Mouse (Mus musculus) granulocyte monocyte progenitor cell, adult 5-6 weeks (primary cell): ENCODE results near the gene Eml2. TPM values are rescaled to one million over a fixed set of nuclear protein-coding genes. Genes with fewer than 3 reads are reported as not detected.

Experiments
- ATAC-seq: replicated peaks from 2 replicates; pipeline ENCODE4 v1.8.0; 2016; ENCODE audit warnings: mild to moderate bottlenecking, moderate TSS enrichment, inconsistent platforms; ENCODE audit not compliant: poor library complexity, severe bottlenecking
- total RNA-seq, 2 experiments: library from RNA; stranded (forward) in 1 of 2; stranded (reverse) in 1 of 2; fragments of 200-712, 200-1000 nt in 1 of 2; fragments of >200 nt in 1 of 2; fragmentation: Nextera tagmentation in 1 of 2; gene quantifications; 2 replicates each; pipeline ENCODE4 v1.2.3; 2014 to 2017

The Eml2 gene
- total RNA-seq, 2 experiments from 2014 or later = 4.1 to 10.4 TPM

DNA sequence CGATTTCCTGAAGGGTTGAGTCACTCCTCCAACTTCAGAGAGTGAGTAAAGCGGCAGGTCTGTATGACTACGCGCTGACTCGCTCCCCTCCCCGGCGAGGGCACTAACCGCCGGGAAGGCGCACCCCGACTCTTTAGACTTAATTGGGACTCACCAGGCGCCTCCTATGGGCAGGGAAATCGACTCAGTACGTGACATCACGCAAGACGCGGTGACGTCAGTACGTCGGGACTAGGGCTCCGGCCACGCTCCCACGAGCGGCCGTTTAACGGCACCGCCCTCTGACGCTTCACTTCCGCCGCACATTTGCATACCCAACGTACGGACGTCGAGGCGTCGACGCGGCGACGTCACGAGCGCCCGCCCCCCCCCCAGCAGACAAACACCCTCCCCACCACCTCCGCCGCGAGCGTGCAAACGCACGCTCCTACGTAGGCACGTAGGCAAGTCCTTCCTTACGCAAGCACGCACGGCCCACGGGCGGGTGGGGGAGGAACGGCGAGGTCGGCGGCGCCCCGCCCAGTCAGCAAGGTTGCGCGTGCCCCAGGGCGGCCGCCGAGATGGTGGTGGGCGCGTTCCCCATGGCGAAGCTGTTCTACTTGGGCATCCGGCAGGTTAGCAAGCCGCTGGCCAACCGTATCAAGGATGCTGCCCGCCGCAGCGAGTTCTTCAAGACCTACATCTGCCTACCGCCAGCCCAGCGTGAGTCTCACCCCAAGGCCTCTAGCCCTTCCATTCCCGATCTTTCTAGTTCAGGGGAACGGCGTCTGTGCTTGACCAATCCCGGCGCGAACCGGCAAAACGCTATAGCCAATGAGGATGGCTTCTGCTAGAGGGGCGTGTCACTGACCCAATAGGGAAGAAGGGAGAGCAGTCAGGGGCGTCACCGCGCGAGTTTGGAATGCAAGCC, 51.9 kb downstream of the Eml2 start, which contains the start of gene Opa3:
Gene Opa3, plus strand, starts transcription at position 452 of the 910 bp plus-strand sequence.
- peak; percentile 76 for ATAC-seq

- ATAC-seq = no peak
These were observed 52.5 kb downstream of the Eml2 start for GRCm38 (mm10) chr7:19228793-19229148.

DNA sequence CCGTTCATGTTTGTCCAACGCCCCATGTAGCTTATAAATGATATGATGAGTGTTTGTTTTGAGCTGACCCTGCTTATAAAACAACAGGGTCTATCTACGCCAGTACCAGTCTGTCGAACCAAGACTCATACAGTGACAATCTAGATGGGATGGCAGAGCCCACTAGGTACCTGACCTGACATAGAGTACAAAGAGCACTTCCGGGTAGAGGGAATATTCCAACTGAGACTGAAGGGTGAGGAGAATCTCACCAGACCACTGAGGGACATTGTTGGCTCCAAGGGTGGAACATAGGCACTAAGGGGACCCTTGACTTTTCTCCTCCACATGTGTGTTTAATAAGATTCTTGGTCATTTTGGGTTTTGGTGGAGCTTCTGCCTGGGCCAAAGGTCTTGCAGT, 53.2 kb downstream of the Eml2 start:
- no peak for ATAC-seq

DNA sequence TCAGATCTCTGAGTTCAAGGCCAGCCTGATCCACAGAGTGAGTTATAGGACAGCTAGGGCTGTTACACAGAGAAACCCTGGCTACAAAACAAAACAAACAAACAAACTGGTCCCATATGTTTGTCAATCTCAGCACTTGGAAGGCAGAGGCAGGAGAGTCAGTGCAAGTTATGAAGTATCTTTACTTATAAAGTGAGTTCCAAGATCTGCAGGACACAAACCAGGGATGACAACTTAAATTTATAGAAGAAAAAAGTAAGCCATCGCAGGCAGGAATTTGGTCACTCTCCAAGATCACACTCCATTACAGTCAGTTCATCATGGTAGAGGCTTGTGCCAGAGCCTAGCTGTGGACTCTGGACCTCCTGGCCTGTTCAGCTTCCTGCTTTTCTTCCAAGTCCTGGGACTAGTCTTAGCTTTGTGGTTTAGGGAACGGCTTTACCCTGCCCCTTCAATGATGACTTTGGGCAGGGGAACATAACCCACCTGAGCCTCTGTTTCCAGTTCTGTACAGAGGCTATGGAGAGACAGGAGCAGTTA, 53.9 kb downstream of the Eml2 start:
- no peak for ATAC-seq

DNA sequence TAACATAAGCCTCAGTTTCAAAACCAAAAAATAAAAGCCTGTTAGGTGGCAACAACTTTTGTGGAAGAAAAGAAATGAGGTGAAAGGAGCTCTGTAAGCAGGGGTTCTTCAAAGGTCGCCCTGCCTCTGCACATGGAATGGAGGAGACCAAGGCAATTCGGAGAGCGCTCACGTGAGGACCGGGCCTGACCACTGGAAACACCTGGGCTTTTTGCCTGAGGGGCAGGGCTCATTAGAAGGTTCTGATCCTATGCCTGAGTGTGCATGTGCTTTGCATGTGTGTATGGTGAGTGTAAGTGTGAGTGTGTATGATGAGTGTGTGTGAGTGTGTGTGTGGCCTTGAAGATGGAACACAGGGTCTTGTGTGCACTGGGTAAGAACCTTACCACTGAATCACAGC, 54.7 kb downstream of the Eml2 start:
- no peak for ATAC-seq

DNA sequence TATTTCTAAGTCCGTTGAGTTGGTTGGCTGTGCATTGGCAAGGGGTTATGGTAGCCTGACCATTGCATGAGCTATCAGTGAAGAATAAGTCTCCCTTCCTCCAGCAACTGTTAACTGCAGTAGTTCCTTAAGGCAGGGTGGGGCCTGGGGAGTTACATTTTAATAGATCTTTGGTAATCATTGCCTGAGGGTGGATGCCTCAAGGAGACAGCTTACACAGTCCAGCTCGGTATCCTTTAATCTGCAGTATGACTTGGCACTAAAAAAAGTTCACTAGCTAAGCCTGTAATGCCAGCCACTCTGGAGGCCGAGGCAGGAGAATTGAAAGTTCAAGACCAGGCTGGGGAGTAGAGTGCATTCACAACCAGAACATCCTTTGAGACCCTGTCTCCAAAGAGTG, 55.6 kb downstream of the Eml2 start:
- no peak for ATAC-seq

- no peak for ATAC-seq
These were observed 58.4 kb downstream of the Eml2 start for GRCm38 (mm10) chr7:19234652-19235051.

- peak; percentile 13 for ATAC-seq
These were observed 59.0 kb downstream of the Eml2 start for GRCm38 (mm10) chr7:19235092-19235671.

- no peak for ATAC-seq
These were observed 60.2 kb downstream of the Eml2 start for GRCm38 (mm10) chr7:19236411-19236810.

DNA sequence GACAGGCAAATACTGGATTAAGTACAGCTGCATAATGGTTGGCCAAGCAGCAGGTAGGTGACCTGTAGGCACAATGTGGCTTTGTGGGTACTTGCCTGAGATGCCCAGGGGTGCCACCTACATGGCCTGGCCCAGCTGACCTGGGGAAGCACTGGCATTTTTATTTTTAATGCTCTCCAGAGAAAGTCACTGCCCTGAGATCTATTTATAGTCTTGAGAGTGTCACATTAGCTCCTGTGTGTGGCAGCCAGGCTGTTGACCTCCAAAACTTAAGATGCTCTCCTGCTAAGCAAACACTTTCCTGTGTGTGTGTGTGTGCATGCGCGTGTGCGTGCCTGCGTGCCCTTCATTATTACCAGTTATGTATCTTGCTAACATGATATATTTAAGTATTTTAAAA, 62.1 kb downstream of the Eml2 start:
- no peak for ATAC-seq

DNA sequence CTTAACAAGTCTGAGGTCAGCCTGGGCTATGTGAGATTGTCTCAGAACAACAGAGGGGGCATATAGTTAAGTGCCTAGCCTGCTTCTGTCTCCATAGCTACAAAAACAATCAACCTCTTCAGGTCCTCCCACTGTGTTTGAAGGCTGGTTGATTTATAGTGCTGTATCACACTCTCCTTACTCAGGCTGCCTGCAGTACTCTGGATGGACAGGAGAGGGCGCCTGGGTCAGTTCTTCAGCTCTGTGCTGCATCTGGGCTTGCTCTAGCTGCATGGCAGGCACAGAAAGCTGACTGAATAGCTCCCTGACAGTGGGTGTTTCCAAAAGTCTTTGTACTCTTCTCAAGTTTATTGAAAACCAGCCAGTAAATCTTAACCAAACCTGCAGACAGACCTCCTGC, 63.2 kb downstream of the Eml2 start:
- ATAC-seq = peak; percentile 94

GRCm38 (mm10) chr7:19239986-19240385, 63.8 kb downstream of the Eml2 start:
- ATAC-seq = no peak

DNA sequence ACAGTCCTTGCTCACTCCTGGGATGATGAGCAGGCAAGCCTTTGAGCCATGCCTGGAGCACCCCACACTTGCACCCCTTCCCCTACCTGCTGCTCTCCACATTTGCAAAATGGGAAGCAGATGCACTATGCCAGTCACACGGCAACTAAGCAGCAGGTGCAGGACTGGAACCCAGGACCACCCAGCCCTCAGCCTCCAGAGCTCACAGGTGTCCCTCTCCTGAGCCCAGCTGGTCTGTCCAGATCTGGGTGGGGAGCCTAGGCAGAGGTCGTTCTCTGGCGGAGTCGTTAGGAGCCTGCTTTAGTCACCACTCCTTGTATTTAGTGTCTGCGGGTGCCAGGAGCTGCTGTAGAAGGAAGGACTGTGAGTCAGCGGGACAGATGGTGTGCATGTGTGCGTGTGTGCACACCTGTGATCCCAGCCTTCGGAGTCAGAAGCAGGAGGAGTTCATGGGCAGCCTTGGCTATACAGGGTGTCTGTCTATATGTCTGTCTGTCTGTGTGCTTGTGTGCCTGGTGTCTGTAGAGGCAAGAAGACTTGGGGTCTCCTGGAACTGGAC, 64.8 kb downstream of the Eml2 start:
- no peak for ATAC-seq

GRCm38 (mm10) chr7:19242005-19242404, 65.8 kb downstream of the Eml2 start:
- no peak for ATAC-seq

GRCm38 (mm10) chr7:19243858-19244257, 67.6 kb downstream of the Eml2 start:
- no peak for ATAC-seq

GRCm38 (mm10) chr7:19245083-19245482, 68.9 kb downstream of the Eml2 start:
- ATAC-seq = no peak

DNA sequence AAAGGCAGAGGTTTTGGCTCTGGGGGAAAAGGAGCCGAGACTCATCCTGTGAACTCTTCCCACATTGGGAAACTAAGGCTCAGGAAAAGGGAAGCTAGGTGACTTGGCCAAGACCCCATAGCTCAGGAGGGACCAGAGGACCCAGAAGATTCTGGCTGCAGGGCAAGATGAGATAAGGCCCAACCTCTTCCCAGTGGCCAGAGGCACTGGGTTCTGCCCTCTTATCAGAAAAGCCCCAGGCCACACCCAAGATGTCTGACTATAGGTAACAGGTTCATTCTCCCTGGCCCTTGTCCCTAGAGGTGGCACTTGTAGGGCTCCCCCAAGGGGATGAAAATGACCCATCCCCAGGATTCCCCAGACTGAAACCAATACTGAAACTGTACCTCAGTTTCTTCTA, 70.6 kb downstream of the Eml2 start:
- ATAC-seq = no peak

DNA sequence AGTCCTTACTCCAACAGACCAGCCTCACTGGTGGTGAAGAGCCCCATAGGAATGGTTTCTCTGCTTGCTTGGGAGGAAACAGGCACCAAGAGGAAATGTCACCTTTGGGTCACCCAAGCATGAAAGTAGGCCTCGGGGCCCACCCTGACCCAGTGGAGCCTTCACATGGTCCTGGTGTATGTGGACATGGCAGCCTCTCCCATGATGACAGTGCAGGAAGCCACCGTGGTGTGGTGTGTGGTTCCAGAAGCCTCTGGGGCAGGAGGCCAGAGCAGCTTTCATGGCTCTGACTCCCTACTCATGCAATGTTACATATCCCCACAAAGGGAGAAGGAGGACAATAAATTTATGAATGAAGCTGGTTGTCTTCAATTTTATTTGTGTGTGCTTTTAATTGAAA, 71.3 kb downstream of the Eml2 start:
- no peak for ATAC-seq

GRCm38 (mm10) chr7:19252078-19252477, 75.9 kb downstream of the Eml2 start:
- no peak for ATAC-seq

GRCm38 (mm10) chr7:19253437-19253836, 77.2 kb downstream of the Eml2 start:
- no peak for ATAC-seq

GRCm38 (mm10) chr7:19255395-19255794, 79.2 kb downstream of the Eml2 start:
- ATAC-seq = no peak
